Mouse (Mus musculus) lung, adult 2 months (tissue): ENCODE results near the gene Spata2. TPM values are rescaled to one million over a fixed set of nuclear protein-coding genes. Genes with fewer than 3 reads are reported as not detected.

Source experiments
- DNase-seq: peaks from one replicate; pipeline ENCODE4 v3.0.0; 2022
- H3K4me1 ChIP-seq: fragments of 200-500 bp; 2 replicates; pipeline ENCODE4 v1.6.1; 2011; ENCODE audit warnings: low read length; ENCODE audit not compliant: control insufficient read depth, insufficient read depth
- H3K4me3 ChIP-seq: fragments of 200-500 bp; replicated peaks from 2 replicates; pipeline ENCODE3; 2011; ENCODE audit warnings: low read depth, mild to moderate bottlenecking, control low read depth, low read length; ENCODE audit errors: extremely low read depth
- CTCF ChIP-seq: fragments of 200-500 bp; IDR thresholded peaks from 2 replicates; pipeline ENCODE4 v1.5.1; 2011; ENCODE audit warnings: mild to moderate bottlenecking, low read length, control low read depth; ENCODE audit not compliant: insufficient read depth
- POLR2A ChIP-seq: fragments of 200-500 bp; IDR thresholded peaks from 2 replicates; pipeline ENCODE4 v1.6.1; 2011; ENCODE audit warnings: low read depth, mild to moderate bottlenecking, control low read depth, low read length, borderline replicate concordance; ENCODE audit errors: extremely low read depth
- WGBS: fragments of 180-500 bp; shearing (Covaris S2); methylation state at CpG from one replicate; pipeline ENCODE4 v1.1.7; 2018; 5-methylcytosine and 5-hydroxymethylcytosine counted together
- polyA plus RNA-seq: library from polyadenylated mRNA; depleted of rRNA; stranded (reverse); fragments of >200 nt; gene quantifications from 2 replicates; pipeline ENCODE4 v1.2.3, GENCODE M21; 2012

The Spata2 gene
- polyA plus RNA-seq, 1 experiment, result 23.3 TPM

GRCm38 (mm10) chr2:167496437-167496836, 3.8 kb upstream of the Spata2 start:
- Histone ChIP-seq H3K4me1 (0 out of 2 replicates have a peak, but pooled peaks cover 2% of the 10 kb centered on the region), H3K4me3 (no peak overlapping the region)
- TF ChIP-seq POLR2A (no peak), CTCF (no peak)
- 69% methylated on average over 7 of the region's 7 CpGs for WGBS
- no peak for DNase-seq

GRCm38 (mm10) chr2:167491757-167492708, 654 bp downstream of the Spata2 start, which contains the start of gene Rnf114:
Rnf114 (plus strand) TSS chr2:167492645.
- DNase-seq, result no peak
- peak within 1 kb of the TSS; percentile 95 for H3K4me3 ChIP-seq
- WGBS, result 2% methylated on average over 52 of the region's 52 CpGs
- 0 out of 2 replicates have a peak, but pooled peaks cover 2% of the 10 kb centered on the region for H3K4me1 ChIP-seq
- TF ChIP-seq POLR2A, result no peak
- no peak for TF ChIP-seq CTCF

GRCm38 (mm10) chr2:167490813-167491525, 1.7 kb downstream of the Spata2 start:
- WGBS, result 70% methylated on average over 4 of the region's 4 CpGs
- H3K4me3 ChIP-seq, result no peak overlapping the region
- peaks cover 9% of the 10 kb centered on the region for H3K4me1 ChIP-seq
- DNase-seq, result no peak
- TF ChIP-seq POLR2A, result no peak
- TF ChIP-seq CTCF, result no peak

- TF ChIP-seq POLR2A (no peak), CTCF (no peak)
- Histone ChIP-seq H3K4me3 (no peak overlapping the region), H3K4me1 (peaks cover 11% of the 10 kb centered on the region)
- WGBS, result 76% methylated on average over 6 of the region's 6 CpGs
- DNase-seq, result no peak
These were observed 4.7 kb downstream of the Spata2 start for GRCm38 (mm10) chr2:167487994-167488393.

DNA sequence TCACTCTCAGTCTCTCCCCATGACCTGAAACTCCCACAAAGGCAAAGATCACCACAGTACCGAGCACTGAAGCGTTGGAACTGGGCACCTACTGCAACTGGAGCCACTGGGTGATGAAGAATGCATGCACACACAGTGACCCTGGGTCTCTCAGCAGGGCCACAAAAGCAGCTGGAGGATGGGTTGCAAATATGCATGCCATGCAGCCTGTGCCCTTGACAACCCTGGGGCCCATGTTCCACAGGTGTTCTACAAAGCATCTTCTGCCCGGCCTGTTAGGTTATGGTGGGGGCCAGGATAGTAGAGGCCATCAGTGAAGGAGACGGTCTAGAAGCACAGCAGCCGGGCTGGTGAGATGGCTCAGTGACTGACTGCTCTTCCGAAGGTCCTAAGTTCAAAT, 5.1 kb downstream of the Spata2 start:
- no peak for TF ChIP-seq CTCF
- no peak for TF ChIP-seq POLR2A
- H3K4me3 ChIP-seq, result no peak overlapping the region
- 95% methylated on average over 6 of the region's 6 CpGs for WGBS
- H3K4me1 ChIP-seq, result peaks cover 11% of the 10 kb centered on the region
- no peak for DNase-seq

DNA sequence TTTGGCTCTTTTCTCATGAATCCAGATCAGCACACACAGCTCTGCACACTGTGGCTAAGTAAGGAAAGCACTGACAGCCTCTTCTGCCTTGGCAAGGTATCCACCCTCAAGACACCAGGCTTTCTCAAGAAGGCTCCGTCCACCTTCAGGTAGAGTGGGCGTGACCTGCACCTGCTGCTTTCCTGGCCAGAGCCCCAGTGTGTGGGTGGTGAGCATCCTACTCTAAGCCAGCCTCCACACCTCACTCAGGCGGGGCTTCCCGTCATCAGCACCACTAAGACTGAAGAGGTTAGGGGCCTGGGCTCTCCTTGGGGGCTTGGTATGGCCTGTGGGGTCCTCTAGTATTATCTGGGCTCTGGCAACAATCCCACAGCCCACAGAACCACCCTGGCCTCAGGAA, 6.1 kb downstream of the Spata2 start:
- TF ChIP-seq CTCF (no peak), POLR2A (no peak)
- WGBS, result 77% methylated on average over 4 of the region's 4 CpGs
- Histone ChIP-seq H3K4me3 (no peak overlapping the region), H3K4me1 (peaks cover 11% of the 10 kb centered on the region)
- no peak for DNase-seq

DNA sequence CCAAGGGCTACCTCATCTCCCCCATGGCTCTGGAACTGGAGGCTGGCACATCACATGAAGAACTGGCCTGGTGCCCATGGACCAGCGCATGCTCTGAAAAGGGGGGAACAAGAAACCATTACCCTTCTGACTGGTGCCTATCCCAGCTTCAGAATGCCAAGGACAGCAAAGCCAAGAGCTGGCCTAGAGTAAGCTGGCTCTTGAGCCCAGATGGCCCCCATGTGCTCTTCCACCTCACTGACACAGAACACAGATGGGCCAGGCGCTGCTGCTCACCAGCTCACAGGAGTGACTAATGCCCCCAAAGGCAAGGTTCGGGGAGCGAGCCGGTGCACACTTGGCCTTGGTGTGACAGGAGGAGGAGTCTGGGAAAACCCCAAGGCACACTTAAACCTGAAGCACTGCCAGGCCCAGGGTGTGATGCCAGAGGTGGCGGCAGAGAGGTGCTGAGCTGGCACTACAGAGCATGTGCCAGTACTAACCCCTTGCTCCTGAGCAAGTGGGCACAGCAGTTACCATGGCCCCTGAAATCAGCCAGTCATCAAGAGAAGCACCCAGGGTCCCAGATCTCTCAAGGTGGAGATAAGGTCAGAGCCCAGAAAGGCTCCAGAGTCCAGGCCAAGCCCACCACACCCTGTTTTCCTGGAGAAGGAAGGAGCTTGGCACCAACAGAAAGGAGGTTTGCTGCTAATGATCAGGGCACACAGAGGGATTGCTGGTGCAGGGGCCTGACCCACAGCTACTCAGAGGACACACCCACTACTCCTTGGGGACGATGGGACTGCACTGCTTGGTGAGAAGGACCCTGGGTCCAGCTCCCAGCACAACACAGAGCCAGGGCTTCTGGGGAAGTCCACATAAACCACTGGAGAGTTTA, 6.9 kb downstream of the Spata2 start:
- Histone ChIP-seq H3K4me3 (no peak overlapping the region), H3K4me1 (peaks cover 11% of the 10 kb centered on the region)
- WGBS, result 52% methylated on average over 7 of the region's 7 CpGs
- DNase-seq, result peak; percentile 56
- TF ChIP-seq POLR2A (no peak), CTCF (no peak)

- 93% methylated on average over 11 of the region's 11 CpGs for WGBS
- H3K4me1 ChIP-seq, result peaks cover 11% of the 10 kb centered on the region
- TF ChIP-seq CTCF, result no peak
- no peak for TF ChIP-seq POLR2A
These were observed 7.8 kb downstream of the Spata2 start for GRCm38 (mm10) chr2:167484932-167485331.

More at GRCm38 (mm10) chr2:167484932-167485331, 7.8 kb downstream of the Spata2 start:
- no peak overlapping the region for H3K4me3 ChIP-seq
- no peak for DNase-seq
